Mouse (Mus musculus): ENCODE results near the gene Ddb2. TPM values are rescaled to one million over a fixed set of nuclear protein-coding genes. Genes with fewer than 3 reads are reported as not detected.

Ddb2 gene
- total and polyA plus RNA-seq, 2 experiments from 2014 or later, result 4.7 to 6.0 TPM

DNA sequence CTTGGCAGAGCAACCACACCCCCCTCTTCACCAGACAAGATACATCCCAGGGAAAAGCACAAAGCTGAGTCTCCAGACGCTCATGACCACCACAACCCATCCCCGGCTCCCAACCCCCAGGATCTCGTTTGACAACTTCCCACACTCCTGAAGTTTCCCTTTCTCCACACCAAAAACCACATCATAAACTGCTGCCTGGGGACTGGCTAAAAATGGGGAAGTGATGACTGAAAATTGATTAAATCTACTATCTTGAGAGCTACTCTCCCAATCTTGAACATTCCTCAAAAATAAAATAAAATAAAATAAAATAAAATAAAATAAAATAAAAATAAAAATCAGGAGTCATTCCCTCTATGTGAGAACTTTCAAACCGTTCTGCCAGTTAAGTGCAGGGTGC, 73.8 kb downstream of the Ddb2 start:
- Histone ChIP-seq H3K36me3 (replicated peaks; ENCODE audit: control insufficient read depth, insufficient read depth, low read length) (peaks cover 8% of the 10 kb centered on the region), H3K27ac (ENCODE audit: low read depth) (no peak overlapping the region), H3K27me3 (ENCODE audit: control insufficient read depth, insufficient read depth, low read length) (no peaks in the 10 kb centered on the region), H3K4me2 (ENCODE audit: low read depth, low read length) (no peak overlapping the region), H3K9me3 (replicated peaks; ENCODE audit: control insufficient read depth, low read length) (no peaks in the 10 kb centered on the region), H3K4me1 (ENCODE audit: control insufficient read depth, insufficient read depth) (peaks cover 10% of the 10 kb centered on the region), H3K4me3 (ENCODE audit: low read depth, low read length) (no peak overlapping the region), H3K9ac (replicated peaks; ENCODE audit: low read depth, low read length) (no peak overlapping the region)
- ATAC-seq (ENCODE audit: insufficient read depth, low read depth), result no peak
- TF ChIP-seq EP300 (IDR thresholded peaks at IDR 0.05; ENCODE audit: low read depth) (no peak), CTCF (IDR thresholded peaks at IDR 0.05; ENCODE audit: low read depth) (no peak)
- WGBS, result 87% methylated on average over 4 of the region's 4 CpGs
- no peak for DNase-seq (ENCODE audit: low spot score)

Other genes starting within 250 kb of the Ddb2 start
- 50.0 and 62.0 TPM in 2 replicates for gene Rapsn, start 201.4 kb downstream of the Ddb2 start, total RNA-seq (2014; rRNA removed; ENCODE audit: low replicate concordance)
- gene Rapsn, start 201.4 kb downstream of the Ddb2 start, polyA plus RNA-seq (2015; fragmentation: Nextera tagmentation; extraction: Ambion mirVana), result 29.4 and 32.6 TPM in 2 replicates
- gene Psmc3, start 183.0 kb downstream of the Ddb2 start, total RNA-seq (2014; rRNA removed; ENCODE audit: low replicate concordance), result 172 and 264 TPM in 2 replicates
- 296 and 300 TPM in 2 replicates for gene Psmc3, start 183.0 kb downstream of the Ddb2 start, polyA plus RNA-seq (2015; fragmentation: Nextera tagmentation; extraction: Ambion mirVana)
- gene Slc39a13, start 166.6 kb downstream of the Ddb2 start, total RNA-seq (2014; rRNA removed; ENCODE audit: low replicate concordance), result 67.0 and 105 TPM in 2 replicates
- 37.9 and 40.8 TPM in 2 replicates for gene Slc39a13, start 166.6 kb downstream of the Ddb2 start, polyA plus RNA-seq (2015; fragmentation: Nextera tagmentation; extraction: Ambion mirVana)
- 2.5 and 21.3 TPM in 2 replicates for gene Spi1, start 154.6 kb downstream of the Ddb2 start, total RNA-seq (2014; rRNA removed; ENCODE audit: low replicate concordance)
- 3.1 and 3.2 TPM in 2 replicates for gene Spi1, start 154.6 kb downstream of the Ddb2 start, polyA plus RNA-seq (2015; fragmentation: Nextera tagmentation; extraction: Ambion mirVana)
- 2,256 and 2,313 TPM in 2 replicates for gene Mybpc3, start 118.8 kb downstream of the Ddb2 start, total RNA-seq (2014; rRNA removed; ENCODE audit: low replicate concordance)
- 1,065 and 1,207 TPM in 2 replicates for gene Mybpc3, start 118.8 kb downstream of the Ddb2 start, polyA plus RNA-seq (2015; fragmentation: Nextera tagmentation; extraction: Ambion mirVana)
- 2.1 and 4.3 TPM in 2 replicates for gene Madd, start 53.1 kb downstream of the Ddb2 start, total RNA-seq (2014; rRNA removed; ENCODE audit: low replicate concordance)
- gene Madd, start 53.1 kb downstream of the Ddb2 start, polyA plus RNA-seq (2015; fragmentation: Nextera tagmentation; extraction: Ambion mirVana), result 2.4 TPM in 2 replicates
- gene Nr1h3, start 34.1 kb downstream of the Ddb2 start, total RNA-seq (2014; rRNA removed; ENCODE audit: low replicate concordance), result 3.6 and 9.8 TPM in 2 replicates
- gene Nr1h3, start 34.1 kb downstream of the Ddb2 start, polyA plus RNA-seq (2015; fragmentation: Nextera tagmentation; extraction: Ambion mirVana), result 2.0 and 2.6 TPM in 2 replicates
- gene Acp2, start 34.1 kb downstream of the Ddb2 start, total RNA-seq (2014; rRNA removed; ENCODE audit: low replicate concordance), result 20.3 and 22.0 TPM in 2 replicates
- 11.2 and 11.8 TPM in 2 replicates for gene Acp2, start 34.1 kb downstream of the Ddb2 start, polyA plus RNA-seq (2015; fragmentation: Nextera tagmentation; extraction: Ambion mirVana)
- 104 and 128 TPM in 2 replicates for gene Pacsin3, start 19.0 kb upstream of the Ddb2 start, total RNA-seq (2014; rRNA removed; ENCODE audit: low replicate concordance)
- gene Pacsin3, start 19.0 kb upstream of the Ddb2 start, polyA plus RNA-seq (2015; fragmentation: Nextera tagmentation; extraction: Ambion mirVana), result 58.7 and 59.9 TPM in 2 replicates
- 49.9 and 56.5 TPM in 2 replicates for gene Arfgap2, start 28.0 kb upstream of the Ddb2 start, total RNA-seq (2014; rRNA removed; ENCODE audit: low replicate concordance)
- gene Arfgap2, start 28.0 kb upstream of the Ddb2 start, polyA plus RNA-seq (2015; fragmentation: Nextera tagmentation; extraction: Ambion mirVana), result 53.0 and 56.3 TPM in 2 replicates
- 24.5 and 32.0 TPM in 2 replicates for gene 1110051M20Rik, start 207.7 kb upstream of the Ddb2 start, total RNA-seq (2014; rRNA removed; ENCODE audit: low replicate concordance)
- 24.6 and 27.8 TPM in 2 replicates for gene 1110051M20Rik, start 207.7 kb upstream of the Ddb2 start, polyA plus RNA-seq (2015; fragmentation: Nextera tagmentation; extraction: Ambion mirVana)
- gene Lrp4, start 220.5 kb upstream of the Ddb2 start, total RNA-seq (2014; rRNA removed; ENCODE audit: low replicate concordance), result 12.2 and 22.3 TPM in 2 replicates
- gene Lrp4, start 220.5 kb upstream of the Ddb2 start, polyA plus RNA-seq (2015; fragmentation: Nextera tagmentation; extraction: Ambion mirVana), result 2.7 and 2.8 TPM in 2 replicates

All from heart, postnatal 0 days (tissue).